Mouse (Mus musculus) liver, adult 2 months (tissue): ENCODE data around the gene Stat3. TPM values are rescaled to one million over a fixed set of nuclear protein-coding genes. Genes with fewer than 3 reads are reported as not detected.

Experiments used
- DNase-seq: peaks from one replicate; pipeline ENCODE4 v3.0.0-alpha.2; 2011; ENCODE audit warnings: low read depth, low spot score; ENCODE audit errors: extremely low read depth
- H3K27ac ChIP-seq: fragments of 200-500 bp; replicated peaks from 2 replicates; pipeline ENCODE4 v1.5.1; 2012; ENCODE audit warnings: low read depth, mild to moderate bottlenecking, control low read depth, inconsistent platforms, low read length; ENCODE audit not compliant: insufficient read depth
- H3K27me3 ChIP-seq: fragments of 200-500 bp; 2 replicates; pipeline ENCODE4 v1.6.1; 2012; ENCODE audit warnings: mild to moderate bottlenecking, moderate library complexity, low read length, inconsistent platforms; ENCODE audit not compliant: control insufficient read depth, insufficient read depth
- H3K36me3 ChIP-seq: fragments of 200-500 bp; 2 replicates; pipeline ENCODE4 v1.6.1; 2012; ENCODE audit warnings: low read length, inconsistent platforms; ENCODE audit not compliant: control insufficient read depth, insufficient read depth
- H3K4me1 ChIP-seq: fragments of 200-500 bp; 2 replicates; pipeline ENCODE4 v1.6.1; 2011; ENCODE audit warnings: low read length; ENCODE audit not compliant: control insufficient read depth, insufficient read depth
- H3K4me3 ChIP-seq: fragments of 200-500 bp; 2 replicates; pipeline ENCODE4 v1.5.1; 2011; ENCODE audit warnings: low read depth, mild to moderate bottlenecking, control low read depth, low read length, moderate library complexity; ENCODE audit not compliant: insufficient read depth
- H3K79me2 ChIP-seq: fragments of 200-500 bp; 2 replicates; pipeline ENCODE4 v1.6.1; 2012; ENCODE audit warnings: inconsistent platforms, mild to moderate bottlenecking, low read length, moderate library complexity; ENCODE audit not compliant: control insufficient read depth, insufficient read depth
- H3K9ac ChIP-seq: fragments of 200-500 bp; 2 replicates; pipeline ENCODE4 v1.6.1; 2012; ENCODE audit warnings: low read depth, mild to moderate bottlenecking, control low read depth, inconsistent platforms, low read length
- CTCF ChIP-seq: fragments of 200-500 bp; IDR thresholded peaks from 2 replicates; pipeline ENCODE4 v1.5.1; 2011; ENCODE audit warnings: low read depth, low read length, control low read depth
- POLR2A ChIP-seq: fragments of 200-500 bp; IDR thresholded peaks from 2 replicates; pipeline ENCODE4 v1.6.1; 2011; ENCODE audit warnings: low read length, control low read depth; ENCODE audit not compliant: insufficient read depth; ENCODE audit errors: extremely low read depth
- WGBS: fragments of 180-500 bp; shearing (Covaris S2); methylation state at CpG from one replicate; pipeline ENCODE4 v1.1.7; 2018; 5-methylcytosine and 5-hydroxymethylcytosine counted together
- polyA plus RNA-seq: library from polyadenylated mRNA; depleted of rRNA; stranded (reverse); fragments of >200 nt; gene quantifications from 2 replicates; pipeline ENCODE4 v1.2.3, GENCODE M21; 2012
- total RNA-seq: library from RNA; depleted of rRNA; stranded (reverse); fragments of >200 nt; gene quantifications from 2 replicates; pipeline ENCODE4 v1.2.3, GENCODE M21; 2014

The Stat3 gene
- total and polyA plus RNA-seq, 2 experiments, result 58.5 to 60.4 TPM

DNA sequence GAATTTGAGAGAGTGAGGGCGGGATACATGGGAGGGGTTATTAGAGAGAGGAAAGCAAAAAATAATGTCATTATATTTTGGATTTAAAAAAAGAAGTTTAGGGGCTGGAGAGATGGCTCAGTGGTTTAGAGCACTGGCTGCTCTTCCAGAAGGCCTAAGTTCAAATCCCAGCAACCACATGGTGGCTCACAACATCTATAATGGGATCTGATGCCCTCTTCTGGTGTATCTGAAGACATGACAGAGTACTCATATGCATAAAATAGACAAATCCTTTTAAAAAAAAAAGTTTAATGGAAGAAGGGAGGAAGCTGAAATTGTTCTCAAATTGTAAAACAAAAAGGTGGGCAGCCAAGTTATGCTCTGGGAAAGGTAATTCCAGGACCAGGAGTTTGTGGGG is 10.2 kb upstream of the Stat3 start:
- Histone ChIP-seq H3K9ac (no peak overlapping the region), H3K79me2 (no peaks in the 10 kb centered on the region), H3K4me3 (no peak overlapping the region), H3K27ac (no peak overlapping the region), H3K4me1 (no peaks in the 10 kb centered on the region), H3K27me3 (no peaks in the 10 kb centered on the region), H3K36me3 (no peaks in the 10 kb centered on the region)
- WGBS, result 100% methylated on average over 1 of the region's 1 CpGs
- no peak for DNase-seq
- no peak for TF ChIP-seq POLR2A
- no peak for TF ChIP-seq CTCF

DNA sequence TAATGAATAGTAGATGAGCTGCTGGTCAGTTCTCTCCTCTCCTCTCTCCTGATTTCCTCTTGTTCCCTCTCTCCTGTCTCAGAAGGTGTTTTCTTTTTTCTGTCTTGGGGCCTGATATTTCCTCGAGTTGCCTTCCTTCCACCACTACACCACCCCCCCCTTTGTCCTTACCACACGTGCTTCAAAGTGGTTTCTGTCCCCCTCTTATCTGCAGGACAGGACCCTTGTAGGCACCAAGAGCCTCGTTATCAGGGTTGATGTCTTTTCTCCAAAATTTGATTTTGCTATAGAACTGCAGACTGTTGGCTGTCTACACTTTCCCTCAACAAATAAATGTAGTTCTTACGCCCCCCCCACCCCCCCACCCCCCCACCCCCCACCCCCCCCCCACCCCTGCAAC is 9.0 kb upstream of the Stat3 start:
- H3K9ac ChIP-seq, result no peak overlapping the region
- H3K4me1 ChIP-seq, result no peaks in the 10 kb centered on the region
- TF ChIP-seq CTCF, result no peak
- TF ChIP-seq POLR2A, result no peak
- H3K27ac ChIP-seq, result no peak overlapping the region
- H3K36me3 ChIP-seq, result no peaks in the 10 kb centered on the region
- H3K27me3 ChIP-seq, result no peaks in the 10 kb centered on the region
- H3K4me3 ChIP-seq, result no peak overlapping the region
- WGBS, result 66% methylated on average over 4 of the region's 4 CpGs
- DNase-seq, result no peak
- H3K79me2 ChIP-seq, result no peaks in the 10 kb centered on the region

DNA sequence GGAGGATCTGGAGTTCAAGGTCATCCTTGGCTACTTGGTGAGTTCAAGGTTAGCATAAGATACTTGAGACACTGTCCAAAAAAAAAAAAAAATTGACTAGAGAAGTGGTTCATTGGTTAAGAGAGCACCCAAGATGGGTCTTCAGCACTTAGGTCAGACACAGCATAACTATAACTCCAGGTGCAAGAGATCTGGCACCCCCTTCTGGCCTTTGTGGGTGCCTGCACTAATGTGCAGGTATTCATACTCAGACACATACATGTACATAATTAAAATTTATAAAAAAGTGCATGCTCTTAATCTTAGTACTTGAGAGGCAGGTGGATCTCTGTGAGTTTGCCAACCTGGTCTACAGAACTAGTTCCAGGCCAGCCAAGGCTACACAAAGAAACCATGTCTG is 8.2 kb upstream of the Stat3 start:
- TF ChIP-seq CTCF, result peak; percentile 41; the same call in 1 of the 2 replicates
- TF ChIP-seq POLR2A, result no peak
- Histone ChIP-seq H3K27ac (no peak overlapping the region), H3K79me2 (no peaks in the 10 kb centered on the region), H3K27me3 (no peaks in the 10 kb centered on the region), H3K36me3 (no peaks in the 10 kb centered on the region), H3K4me1 (no peaks in the 10 kb centered on the region), H3K4me3 (no peak overlapping the region), H3K9ac (no peak overlapping the region)
- DNase-seq, result peak; percentile 32

DNA sequence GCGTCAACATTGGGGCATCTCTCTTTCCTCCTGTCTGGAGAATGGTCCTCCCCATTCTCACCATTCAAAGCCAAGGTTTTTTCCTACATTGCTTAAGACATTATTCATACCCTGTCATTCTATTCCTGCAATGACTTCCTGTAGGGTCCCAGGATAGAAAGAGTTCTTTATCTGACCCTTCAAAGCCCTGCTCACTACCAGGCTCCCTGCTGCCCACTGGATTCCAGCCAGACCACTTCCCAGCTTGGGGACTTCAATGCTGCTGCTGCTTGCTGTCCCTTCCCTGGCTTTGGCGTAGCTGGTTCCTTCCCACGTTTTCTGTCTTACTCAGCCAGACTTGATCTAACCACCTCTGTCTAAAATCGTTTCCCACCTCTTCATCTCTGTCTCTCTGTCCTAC is 7.5 kb upstream of the Stat3 start:
- no peak overlapping the region for H3K9ac ChIP-seq
- no peaks in the 10 kb centered on the region for H3K36me3 ChIP-seq
- DNase-seq, result no peak
- no peaks in the 10 kb centered on the region for H3K4me1 ChIP-seq
- H3K27ac ChIP-seq, result no peak overlapping the region
- H3K4me3 ChIP-seq, result no peak overlapping the region
- H3K79me2 ChIP-seq, result no peaks in the 10 kb centered on the region
- no peak for TF ChIP-seq CTCF
- TF ChIP-seq POLR2A, result no peak
- H3K27me3 ChIP-seq, result no peaks in the 10 kb centered on the region
- 68% methylated on average over 4 of the region's 4 CpGs for WGBS

DNA sequence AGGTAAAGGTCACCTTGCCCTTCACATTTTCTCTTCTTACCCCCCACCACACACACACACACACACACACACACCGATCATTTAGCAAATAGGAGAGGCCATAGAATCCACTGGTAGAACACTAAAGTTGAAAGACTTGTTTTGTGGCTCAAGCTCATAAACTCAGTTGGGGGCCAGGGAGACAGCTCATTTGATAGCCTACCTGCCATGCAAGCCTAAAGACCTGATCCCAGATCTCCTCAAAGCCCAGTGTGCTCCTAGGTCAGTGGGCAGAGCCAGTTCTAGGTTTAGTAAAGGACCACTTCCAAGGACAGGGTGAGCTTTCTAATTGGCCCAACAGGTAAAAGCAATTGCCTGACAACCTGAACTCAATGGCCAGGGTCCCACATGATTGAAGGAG is 3.0 kb upstream of the Stat3 start:
- DNase-seq, result no peak
- Histone ChIP-seq H3K4me3 (no peak overlapping the region), H3K4me1 (peaks cover 4% of the 10 kb centered on the region), H3K79me2 (peaks cover 9% of the 10 kb centered on the region; the same call in 1 of the 2 replicates), H3K27me3 (no peaks in the 10 kb centered on the region), H3K9ac (no peak overlapping the region), H3K36me3 (no peaks in the 10 kb centered on the region), H3K27ac (no peak overlapping the region)
- TF ChIP-seq CTCF (no peak), POLR2A (no peak)
- 88% methylated on average over 1 of the region's 1 CpGs for WGBS

DNA sequence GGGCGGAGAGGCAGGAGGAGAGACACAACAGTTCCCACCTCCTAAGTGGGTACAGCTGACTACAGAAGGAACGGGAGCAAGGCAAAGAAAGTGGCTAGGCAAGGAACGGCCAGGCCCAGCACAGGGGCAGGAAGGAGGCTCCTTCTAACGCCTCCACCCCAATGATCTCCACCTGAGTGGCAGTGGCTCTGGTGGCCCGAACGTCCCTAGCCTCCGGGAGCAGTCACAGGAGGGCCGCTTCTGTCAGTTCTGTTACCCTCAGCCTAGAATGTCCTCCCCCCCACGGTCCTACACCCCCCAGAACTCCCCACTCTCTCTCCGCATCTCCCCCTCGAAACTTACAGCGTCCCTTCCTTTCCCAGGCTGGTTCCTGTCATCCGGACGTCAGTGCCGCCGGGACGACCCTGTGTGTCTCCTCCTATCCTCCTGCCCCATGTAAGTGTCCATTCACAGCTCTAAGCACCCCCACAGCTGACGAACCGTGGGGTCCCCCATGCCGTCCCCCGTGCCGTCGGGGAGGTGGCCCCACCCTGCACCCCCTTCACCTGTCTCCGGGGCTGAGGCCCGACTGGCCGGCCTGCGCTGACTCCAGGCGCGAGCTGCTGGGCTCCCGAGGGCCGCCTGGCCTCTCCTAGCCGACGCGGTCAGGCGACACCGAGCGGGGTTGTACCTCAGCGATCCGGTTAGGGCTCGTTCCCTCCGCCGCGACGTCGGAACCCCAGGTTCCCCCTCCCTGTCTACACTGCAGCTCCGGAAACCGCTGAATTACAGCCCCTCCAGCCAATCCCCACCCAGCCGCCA is 429 bp downstream of the Stat3 start:
- no peak for DNase-seq
- H3K36me3 ChIP-seq, result no peaks in the 10 kb centered on the region
- H3K9ac ChIP-seq, result peak overlapping the region; percentile 95
- WGBS, result under 1% methylated on average over 47 of the region's 48 CpGs
- peaks cover 32% of the 10 kb centered on the region for H3K4me1 ChIP-seq
- TF ChIP-seq CTCF (no peak), POLR2A (peak; percentile 99)
- peak overlapping the region; percentile 94 for H3K4me3 ChIP-seq
- H3K79me2 ChIP-seq, result peaks cover 34% of the 10 kb centered on the region; the same call in 1 of the 2 replicates
- no peaks in the 10 kb centered on the region for H3K27me3 ChIP-seq
- H3K27ac ChIP-seq, result peak overlapping the region; percentile 93
